Mouse (Mus musculus) mesoderm, embryonic 11.5 days (tissue): ENCODE data around the gene S1pr2.
A peak's percentile ranks its signal among the peaks of the same experiment; 100 is the strongest.
"Not testable (repeated sequence)": the region's sequence is repeated elsewhere in the genome, so short reads cannot be mapped to it uniquely, and the experiment has no call there.

ENCODE experiments used
- DNase-seq: peaks from one replicate; pipeline ENCODE4 v3.0.0-alpha.2; 2012; ENCODE audit warnings: low read depth, low spot score

Gene S1pr2

DNA sequence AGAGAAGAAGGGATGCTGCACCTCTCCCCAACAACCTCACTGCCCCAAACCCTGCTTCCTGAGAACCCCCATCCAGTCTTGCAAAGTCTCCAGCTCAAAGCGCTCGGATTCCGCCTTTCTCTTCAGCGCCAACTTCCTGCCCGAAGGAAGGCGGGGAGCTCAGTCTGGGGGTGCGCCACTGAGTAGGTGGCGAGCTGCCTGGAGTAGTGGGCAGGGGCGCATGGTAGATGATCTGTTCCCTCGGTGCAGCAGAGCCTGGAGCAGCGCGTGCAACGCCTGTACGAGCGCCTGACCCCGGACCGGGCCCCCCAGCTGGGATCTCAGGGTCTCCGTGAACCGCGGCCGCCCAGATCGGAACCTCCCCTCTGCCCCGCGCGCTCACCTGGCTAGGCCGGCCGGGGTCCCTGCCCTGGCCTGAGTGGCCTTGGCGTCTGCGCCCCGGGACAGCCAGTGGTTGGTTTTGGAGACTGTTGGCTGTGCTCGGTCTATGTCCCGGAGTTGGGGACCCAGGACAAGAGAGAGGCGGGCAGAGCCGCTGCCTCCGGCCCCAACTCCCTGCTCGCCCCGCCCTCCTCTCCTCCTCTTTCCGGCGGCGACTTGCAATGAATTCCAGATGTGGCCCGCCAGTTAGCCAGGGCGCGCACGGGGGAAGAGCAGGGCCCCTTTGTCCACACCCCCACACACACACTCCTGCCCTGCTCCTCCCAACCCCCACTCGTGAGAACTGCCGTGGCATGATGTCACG is at the start of gene S1pr2:
Gene S1pr2 (minus strand): TSS at position 566 of the 745 bp plus-strand sequence.
- DNase-seq: peak; percentile 94

DNA sequence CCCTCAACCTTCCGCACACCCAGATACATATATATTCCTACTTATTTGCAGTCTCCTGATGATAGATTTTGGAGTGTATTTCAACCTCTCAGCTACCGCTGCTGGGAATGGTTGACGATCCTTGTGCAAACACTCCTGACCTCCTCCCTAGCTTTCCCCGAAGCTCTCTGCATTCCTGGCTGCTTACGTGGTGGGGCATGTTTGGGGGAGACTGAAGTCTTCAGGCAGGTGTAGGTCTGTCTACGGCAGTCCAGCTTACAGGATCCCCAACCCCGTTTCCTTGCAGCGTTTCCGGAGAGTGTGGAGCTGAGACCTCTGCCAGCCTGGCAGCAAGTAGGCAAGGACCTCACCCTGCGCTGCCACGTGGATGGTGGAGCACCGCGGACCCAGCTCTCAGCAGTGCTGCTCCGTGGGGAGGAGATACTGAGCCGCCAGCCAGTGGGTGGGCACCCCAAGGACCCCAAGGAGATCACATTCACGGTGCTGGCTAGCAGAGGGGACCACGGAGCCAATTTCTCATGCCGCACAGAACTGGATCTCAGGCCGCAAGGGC is 48.8 kb upstream of the S1pr2 start:
- DNase-seq: no peak

GRCm38 (mm10) chr9:21022726-21023125 is 46.1 kb upstream of the S1pr2 start:
- DNase-seq: no peak

DNA sequence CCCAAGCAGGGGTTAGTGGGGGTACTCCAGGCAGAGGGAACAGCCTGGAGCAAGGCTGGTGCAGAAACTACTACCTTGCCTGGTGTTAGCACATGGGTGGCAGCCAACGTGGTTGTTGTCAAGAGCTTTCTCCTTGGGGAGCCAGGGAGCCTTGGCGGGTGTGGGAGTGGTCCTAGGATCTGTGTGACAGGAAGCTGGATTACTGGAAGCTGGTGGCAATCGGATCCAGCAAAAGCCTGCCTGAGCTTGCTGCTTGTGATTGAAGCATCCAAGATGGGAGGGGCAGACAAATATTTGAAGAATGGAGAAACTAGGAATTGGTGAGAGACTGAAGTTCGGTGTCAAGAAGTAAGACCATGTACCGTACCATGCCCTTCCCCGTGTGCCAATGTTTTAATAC is 45.7 kb upstream of the S1pr2 start:
- DNase-seq: no peak

GRCm38 (mm10) chr9:21021363-21021762 is 44.8 kb upstream of the S1pr2 start:
- DNase-seq: no peak

- DNase-seq: no peak
These were observed 42.0 kb upstream of the S1pr2 start for GRCm38 (mm10) chr9:21018600-21018999.

- no peak for DNase-seq
These were observed 40.6 kb upstream of the S1pr2 start for GRCm38 (mm10) chr9:21017177-21017575.

DNA sequence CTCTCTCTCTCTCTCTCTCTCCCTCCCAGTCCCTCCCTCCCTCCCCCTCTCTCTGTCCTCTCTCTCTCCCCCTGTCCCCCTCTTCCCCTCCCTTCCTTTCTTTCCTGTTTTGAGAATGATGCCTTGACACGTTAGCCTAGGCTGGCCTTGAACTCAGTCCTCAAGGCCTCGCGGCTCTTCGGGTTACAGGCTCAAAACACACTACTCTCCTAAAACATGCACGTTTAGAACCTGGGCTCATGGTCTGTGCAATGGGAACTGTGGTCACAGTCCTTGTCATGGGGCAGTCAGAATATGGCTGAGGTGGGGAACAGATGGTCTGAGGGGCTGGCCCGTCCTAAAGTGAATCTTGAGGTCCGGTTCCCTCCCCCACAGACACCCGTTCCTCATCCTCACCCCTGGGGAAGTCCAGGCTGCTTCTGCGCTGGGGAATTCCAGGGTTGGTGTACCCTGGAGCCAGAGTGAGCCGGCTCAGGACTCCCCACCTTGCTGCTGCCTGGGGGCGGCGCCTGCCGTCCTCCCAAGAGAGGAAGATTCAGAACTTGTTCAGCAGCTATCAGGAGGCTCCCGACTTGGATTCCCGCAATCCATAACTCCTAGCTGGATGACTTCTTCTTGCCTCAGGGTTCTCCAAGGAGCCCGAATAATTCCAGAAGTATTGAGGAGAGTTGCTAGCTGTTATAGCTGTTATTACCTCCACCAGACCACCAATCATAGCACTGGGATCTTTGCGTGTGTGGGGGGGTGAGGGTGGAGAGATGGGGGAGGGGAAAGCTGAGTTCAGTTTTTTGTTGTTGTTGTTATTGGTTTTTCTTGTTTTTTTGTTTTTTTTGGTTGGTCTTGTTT is 40.0 kb upstream of the S1pr2 start:
- no peak for DNase-seq

DNA sequence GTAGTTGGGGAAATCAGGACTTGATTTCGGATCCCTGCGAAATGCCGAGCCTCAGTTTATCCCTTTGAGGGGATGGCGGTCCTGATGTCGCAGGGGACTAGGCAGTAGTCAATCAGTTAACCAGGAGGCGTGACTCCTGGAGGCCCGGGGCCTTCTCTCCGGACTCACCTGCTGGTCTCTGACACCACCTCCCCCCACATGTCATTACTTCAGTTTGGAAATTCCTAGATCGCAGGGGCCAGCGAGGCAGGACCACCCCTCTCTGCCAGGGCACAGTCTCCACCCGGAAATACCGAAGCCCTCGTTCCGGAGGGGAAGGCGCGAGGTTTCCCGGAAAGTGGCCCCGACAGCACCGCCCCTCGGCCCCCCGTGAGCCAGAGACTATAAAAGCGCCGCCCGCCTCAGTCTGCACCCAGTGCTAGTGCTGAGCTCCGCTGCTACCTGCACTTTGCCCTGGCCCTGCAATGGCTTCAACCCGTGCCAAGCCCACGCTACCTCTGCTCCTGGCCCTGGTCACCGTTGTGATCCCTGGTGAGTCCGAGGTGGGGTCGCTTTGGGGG is 39.1 kb upstream of the S1pr2 start, which contains the start of gene Icam1:
Gene Icam1 (plus strand): TSS at position 415 of the 560 bp plus-strand sequence.
- no peak for DNase-seq

GRCm38 (mm10) chr9:21014691-21015570 is 38.4 kb upstream of the S1pr2 start:
- DNase-seq: no peak

GRCm38 (mm10) chr9:21012368-21012767 is 35.8 kb upstream of the S1pr2 start:
- DNase-seq: no peak

- DNase-seq: no peak
These were observed 35.3 kb upstream of the S1pr2 start for GRCm38 (mm10) chr9:21011846-21012312.

DNA sequence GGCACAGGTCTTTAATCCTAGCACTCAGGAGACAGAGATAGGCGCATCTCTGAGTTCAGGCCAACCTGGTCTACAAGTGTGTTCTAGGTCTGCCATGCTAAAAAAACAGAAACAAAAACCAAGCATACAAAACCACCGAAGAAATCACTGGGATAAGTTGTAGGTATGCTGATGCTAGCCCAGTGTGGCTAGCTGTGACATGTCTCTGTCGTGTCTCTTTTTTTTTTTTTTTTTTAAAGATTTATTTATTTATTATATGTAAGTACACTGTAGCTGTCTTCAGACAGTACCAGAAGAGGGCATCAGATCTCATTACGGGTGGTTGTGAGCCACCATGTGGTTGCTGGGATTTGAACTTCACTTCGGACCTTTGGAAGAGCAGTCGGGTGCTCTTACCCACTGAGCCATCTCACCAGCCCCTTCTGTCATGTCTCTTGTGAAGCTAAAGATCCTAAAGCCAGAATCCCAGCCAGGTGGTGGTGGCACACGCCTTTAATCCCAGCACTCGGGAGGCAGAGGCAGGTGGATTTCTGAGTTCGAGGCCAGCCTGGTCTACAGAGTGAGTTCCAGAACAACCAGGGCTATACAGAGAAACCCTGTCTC is 34.5 kb upstream of the S1pr2 start:
- DNase-seq: not testable (repeated sequence)

GRCm38 (mm10) chr9:21010362-21010761 is 33.8 kb upstream of the S1pr2 start:
- no peak for DNase-seq

DNA sequence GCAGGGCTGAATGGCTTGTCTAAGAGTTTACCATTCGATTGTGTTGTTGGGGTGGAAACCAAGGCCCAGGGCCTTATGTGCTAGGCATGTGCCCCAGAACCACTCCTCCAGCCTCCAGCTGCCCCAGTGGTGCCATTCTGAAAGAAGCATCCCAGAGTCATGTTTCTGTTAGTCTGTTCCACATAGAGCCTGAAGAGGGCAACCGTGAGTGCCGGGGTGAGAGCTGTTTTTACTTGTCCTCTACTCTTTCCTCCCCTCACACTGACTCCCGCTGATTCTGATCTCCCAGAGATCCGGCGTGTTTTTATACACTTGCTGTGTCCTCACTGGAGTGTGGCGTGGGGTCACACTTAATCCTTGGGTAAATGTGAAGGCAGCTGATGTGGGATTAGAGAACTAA is 31.4 kb upstream of the S1pr2 start:
- DNase-seq: no peak

DNA sequence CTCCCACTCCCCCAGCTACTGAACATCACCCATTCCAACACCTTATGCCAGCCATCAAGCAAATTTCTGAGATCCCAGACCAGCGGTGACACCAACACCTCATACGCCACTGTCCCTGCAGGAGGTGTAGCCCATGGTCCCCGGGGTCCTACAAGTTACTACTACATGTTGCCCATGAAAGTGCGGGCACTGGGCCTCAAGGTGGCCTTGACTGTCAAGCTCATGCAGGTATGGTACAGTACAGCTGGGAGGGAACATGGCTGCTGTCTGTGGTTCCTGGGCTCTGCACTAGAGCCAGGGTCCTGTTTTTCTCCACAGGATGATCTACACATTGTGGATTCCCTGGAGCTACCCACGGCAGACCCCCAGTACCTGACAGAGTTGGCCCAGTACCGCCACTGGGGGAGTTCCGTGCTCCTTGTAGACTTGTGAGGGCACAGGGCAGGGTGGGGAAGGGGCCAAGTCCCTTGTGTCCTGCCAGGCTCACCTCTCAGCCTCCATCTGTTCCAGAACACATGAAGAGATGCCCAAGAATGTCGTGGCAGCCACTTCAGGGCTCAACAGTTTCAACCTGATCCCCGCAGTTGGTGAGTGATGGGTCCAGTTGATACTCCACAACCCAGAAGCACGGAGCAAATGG is 30.9 kb upstream of the S1pr2 start:
- no peak for DNase-seq

DNA sequence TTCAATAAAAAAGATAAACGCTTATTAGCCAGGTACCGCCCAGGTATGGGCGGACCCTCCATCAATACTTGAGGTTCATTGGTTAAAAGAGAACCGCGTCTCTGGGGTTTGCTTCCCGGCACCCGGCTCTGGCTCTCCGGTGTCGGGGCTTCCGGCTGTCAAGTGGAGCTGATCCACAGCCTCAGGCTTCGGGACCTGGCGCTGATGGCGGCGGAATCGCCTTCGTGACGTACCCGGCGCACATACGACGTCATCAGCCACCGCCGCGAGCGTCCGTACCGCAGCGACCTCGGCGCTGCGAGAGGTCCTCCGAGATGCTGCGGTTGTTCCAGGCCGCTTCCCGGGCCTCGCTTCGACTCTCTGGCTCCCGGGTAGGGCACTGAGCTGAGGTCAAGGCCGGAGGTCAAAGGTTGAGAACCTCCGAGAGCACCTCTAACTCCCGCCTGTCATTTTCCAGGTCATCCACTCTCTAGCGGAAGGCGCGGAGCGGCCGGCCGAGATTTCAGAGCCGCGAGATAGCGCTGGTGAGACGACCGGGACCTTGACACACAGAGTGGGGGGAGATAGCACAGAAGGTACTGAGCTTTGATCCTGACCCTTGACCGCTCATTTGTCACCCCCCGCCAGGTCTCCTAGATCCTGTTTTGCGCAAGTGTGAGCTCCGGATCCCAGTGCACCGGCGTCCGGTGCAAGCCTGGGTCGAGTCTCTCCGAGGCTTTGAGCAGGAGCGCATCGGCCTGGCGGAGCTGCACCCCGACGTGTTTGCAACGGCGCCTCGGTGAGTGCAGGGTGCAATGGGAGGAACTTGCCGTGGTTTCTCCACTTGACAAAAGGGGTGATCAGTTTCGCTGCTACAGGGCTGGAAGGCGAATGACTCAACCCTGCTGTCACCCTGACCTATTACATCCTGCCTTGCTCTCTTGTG is 26.3 kb upstream of the S1pr2 start, which contains the start of gene Mrpl4:
Gene Mrpl4 (plus strand): TSS at position 112 of the 925 bp plus-strand sequence.
- DNase-seq: peak; percentile 94

GRCm38 (mm10) chr9:21002270-21002626 is 25.7 kb upstream of the S1pr2 start:
- DNase-seq: no peak

DNA sequence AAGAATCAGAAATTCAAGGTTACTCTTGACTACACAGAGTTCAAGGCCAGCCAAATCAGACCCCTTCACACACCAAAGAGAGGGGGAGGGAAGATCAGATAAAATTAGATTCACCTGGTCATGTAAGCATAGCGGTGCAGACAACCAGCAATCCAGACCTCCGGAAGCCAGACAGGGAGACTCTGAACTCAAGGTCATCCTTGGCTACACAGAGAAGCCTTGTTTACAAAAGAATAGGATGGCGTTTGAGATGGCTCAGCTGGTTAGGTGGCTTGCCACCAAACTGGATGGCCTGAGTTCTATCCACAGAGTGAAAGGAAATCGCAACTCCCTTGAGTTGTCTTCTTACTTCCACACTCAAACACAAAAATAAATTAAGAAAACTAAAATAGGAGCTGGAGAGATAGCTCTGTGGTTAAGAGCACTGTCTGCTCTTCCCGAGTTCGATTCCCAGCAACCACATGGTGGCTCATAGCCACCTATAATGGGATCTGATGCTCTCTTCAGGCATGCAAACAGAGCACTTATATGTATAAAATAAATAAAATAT is 25.1 kb upstream of the S1pr2 start:
- DNase-seq: no peak
